Mouse (Mus musculus) CD4-positive helper T cell, adult 2 months (primary cell): ENCODE measurements around the gene Il17ra.
A peak's percentile ranks its signal among the peaks of the same experiment; 100 is the strongest.

Source experiments
- DNase-seq: peaks from one replicate; pipeline ENCODE4 v3.0.0-alpha.2; 2012; ENCODE audit warnings: low read depth, missing footprints, low spot score

The Il17ra gene

GRCm38 (mm10) chr6:120508645-120509044 is 45.6 kb downstream of the Il17ra start:
- no peak for DNase-seq

GRCm38 (mm10) chr6:120509975-120510374 is 46.9 kb downstream of the Il17ra start:
- DNase-seq = no peak

- DNase-seq = no peak
Observed at GRCm38 (mm10) chr6:120510425-120510824, 47.4 kb downstream of the Il17ra start.

- no peak for DNase-seq
Observed at GRCm38 (mm10) chr6:120511212-120511611, 48.2 kb downstream of the Il17ra start.

- DNase-seq = no peak
Observed at GRCm38 (mm10) chr6:120516422-120516821, 53.4 kb downstream of the Il17ra start.

- DNase-seq = no peak
Observed at GRCm38 (mm10) chr6:120516879-120517278, 53.8 kb downstream of the Il17ra start.

GRCm38 (mm10) chr6:120517311-120517710 is 54.3 kb downstream of the Il17ra start:
- no peak for DNase-seq

GRCm38 (mm10) chr6:120519647-120520046 is 56.6 kb downstream of the Il17ra start:
- DNase-seq = no peak

GRCm38 (mm10) chr6:120524796-120525195 is 61.7 kb downstream of the Il17ra start:
- no peak for DNase-seq

- peak; percentile 71 for DNase-seq
Observed at GRCm38 (mm10) chr6:120529123-120529522, 66.1 kb downstream of the Il17ra start.

GRCm38 (mm10) chr6:120531020-120531965 is 68.2 kb downstream of the Il17ra start, which contains the start of gene Hdhd5:
Gene Hdhd5 (minus strand): TSS chr6:120531319.
- DNase-seq = peak; percentile 96

- no peak for DNase-seq
Observed at GRCm38 (mm10) chr6:120532594-120532993, 69.5 kb downstream of the Il17ra start.

- peak; percentile 20 for DNase-seq
Observed at GRCm38 (mm10) chr6:120536337-120536736, 73.3 kb downstream of the Il17ra start.
